Mouse (Mus musculus) CH12.LX (cell line): ENCODE measurements around the gene Ube2f. TPM values are rescaled to one million over a fixed set of nuclear protein-coding genes. Genes with fewer than 3 reads are reported as not detected.

Experiments
- DNase-seq: peaks from one replicate; pipeline ENCODE4 v3.0.0-alpha.2; 2013; ENCODE audit errors: extremely low read depth
- H3K27ac ChIP-seq: 2 replicates; pipeline ENCODE4 v1.5.1; 2012; ENCODE audit warnings: low read depth, mild to moderate bottlenecking, control low read depth, moderate library complexity; ENCODE audit not compliant: insufficient read depth
- H3K27me3 ChIP-seq: replicated peaks from 2 replicates; pipeline ENCODE3; 2012; ENCODE audit warnings: inconsistent platforms
- H3K36me3 ChIP-seq, 2 experiments: replicated peaks in 1 of 2; 2 replicates each; pipeline versions ENCODE3 to v1.6.1; 2012; ENCODE audit warnings: inconsistent platforms in 1 of 2, low read length in 1 of 2, mild to moderate bottlenecking in 1 of 2, mixed read lengths in 1 of 2, moderate library complexity in 1 of 2; ENCODE audit not compliant: control insufficient read depth in 1 of 2, insufficient read depth in 1 of 2
- H3K4me1 ChIP-seq, 2 experiments: 2 replicates each; pipeline ENCODE4 v1.6.1; 2012; ENCODE audit warnings: inconsistent platforms in 1 of 2, moderate library complexity in 1 of 2; ENCODE audit not compliant: insufficient read depth in 2 of 2, control insufficient read depth in 1 of 2
- H3K4me2 ChIP-seq: 2 replicates; pipeline ENCODE4 v1.6.1; 2012; ENCODE audit warnings: low read depth, mild to moderate bottlenecking, control low read depth; ENCODE audit not compliant: poor library complexity, insufficient read depth, severe bottlenecking
- H3K4me3 ChIP-seq, 3 experiments: fragments of 150-350 bp in 1 of 3; sonication (generic) in 1 of 3; replicated peaks in 1 of 3; 2 replicates each; pipeline versions ENCODE3 to v1.5.1; 2011 to 2012; ENCODE audit warnings: low read depth in 2 of 3, low read length in 2 of 3, mild to moderate bottlenecking in 2 of 3, moderate library complexity in 2 of 3, control low read depth in 1 of 3, improper control_type of control experiment in 1 of 3, inconsistent platforms in 1 of 3, mixed read lengths in 1 of 3; ENCODE audit not compliant: poor library complexity in 1 of 3
- H3K79me2 ChIP-seq: replicated peaks from 2 replicates; pipeline ENCODE4 v1.6.1; 2012; ENCODE audit warnings: mild to moderate bottlenecking, moderate library complexity; ENCODE audit not compliant: control insufficient read depth, poor library complexity, insufficient read depth, severe bottlenecking; ENCODE audit errors: extremely low read depth
- H3K9ac ChIP-seq: 2 replicates; pipeline ENCODE4 v1.6.1; 2012; ENCODE audit warnings: low read depth, mild to moderate bottlenecking, control low read depth, moderate library complexity; ENCODE audit not compliant: insufficient read depth
- H3K9me3 ChIP-seq: replicated peaks from 2 replicates; pipeline ENCODE3; 2012; ENCODE audit warnings: low read length, inconsistent platforms, mixed read lengths
- CHD1 ChIP-seq: IDR thresholded peaks from 2 replicates; pipeline ENCODE4 v1.6.1; 2012; ENCODE audit warnings: low read depth, low read length, improper control_type of control experiment, inconsistent platforms
- CHD2 ChIP-seq: IDR thresholded peaks from 2 replicates; pipeline ENCODE4 v1.6.1; 2011; ENCODE audit warnings: low read length, improper control_type of control experiment
- ELF1 ChIP-seq: IDR thresholded peaks from 2 replicates; pipeline ENCODE4 v1.6.1; 2014; ENCODE audit warnings: low read depth, mild to moderate bottlenecking, inconsistent platforms, low read length, improper control_type of control experiment
- EP300 ChIP-seq: IDR thresholded peaks from 2 replicates; pipeline ENCODE4 v1.6.1; 2011; ENCODE audit warnings: low read length, improper control_type of control experiment
- ETS1 ChIP-seq: conservative IDR thresholded peaks from 2 replicates; pipeline ENCODE4 v1.6.1; 2012; ENCODE audit warnings: low read depth, mild to moderate bottlenecking, inconsistent platforms, low read length, improper control_type of control experiment, moderate library complexity
- HCFC1 ChIP-seq: IDR thresholded peaks from 2 replicates; pipeline ENCODE4 v1.6.1; 2012; ENCODE audit warnings: low read depth, mild to moderate bottlenecking, inconsistent platforms, low read length, improper control_type of control experiment
- IRF4 ChIP-seq: IDR thresholded peaks from 2 replicates; pipeline ENCODE4 v1.6.1; 2014; ENCODE audit warnings: low read depth, mild to moderate bottlenecking, inconsistent platforms, low read length, improper control_type of control experiment
- JUND ChIP-seq: conservative IDR thresholded peaks from 2 replicates; pipeline ENCODE4 v1.6.1; 2011; ENCODE audit warnings: low read depth, low read length, improper control_type of control experiment
- MAX ChIP-seq: IDR thresholded peaks from 2 replicates; pipeline ENCODE4 v1.6.1; 2011; ENCODE audit warnings: low read length, improper control_type of control experiment
- MAZ ChIP-seq: IDR thresholded peaks from 2 replicates; pipeline ENCODE4 v1.6.1; 2012; ENCODE audit warnings: low read depth, mild to moderate bottlenecking, inconsistent platforms, low read length, improper control_type of control experiment, moderate library complexity
- NELFE ChIP-seq: IDR thresholded peaks from 2 replicates; pipeline ENCODE4 v1.6.1; 2011; ENCODE audit warnings: low read depth, low read length, improper control_type of control experiment
- NRF1 ChIP-seq: IDR thresholded peaks from 2 replicates; pipeline ENCODE4 v1.6.1; 2014; ENCODE audit warnings: low read depth, mild to moderate bottlenecking, inconsistent platforms, low read length, improper control_type of control experiment, moderate library complexity
- SIN3A ChIP-seq: IDR thresholded peaks from 2 replicates; pipeline ENCODE4 v1.6.1; 2012; ENCODE audit warnings: low read length, improper control_type of control experiment, inconsistent platforms
- TBP ChIP-seq: conservative IDR thresholded peaks from 2 replicates; pipeline ENCODE4 v1.6.1; 2011; ENCODE audit warnings: low read depth, low read length, improper control_type of control experiment
- UBTF ChIP-seq: IDR thresholded peaks from 2 replicates; pipeline ENCODE4 v1.6.1; 2012; ENCODE audit warnings: low read depth, mild to moderate bottlenecking, inconsistent platforms, low read length, improper control_type of control experiment, moderate library complexity
- ZC3H11A ChIP-seq: IDR thresholded peaks from 2 replicates; pipeline ENCODE4 v1.6.1; 2012; ENCODE audit warnings: low read depth, mild to moderate bottlenecking, inconsistent platforms, low read length, improper control_type of control experiment
- ZKSCAN1 ChIP-seq: IDR thresholded peaks from 2 replicates; pipeline ENCODE4 v1.6.1; 2012; ENCODE audit warnings: low read depth, inconsistent platforms, low read length, improper control_type of control experiment, borderline replicate concordance
- ZMIZ1 ChIP-seq: IDR thresholded peaks from 2 replicates; pipeline ENCODE4 v1.6.1; 2012; ENCODE audit warnings: low read depth, mild to moderate bottlenecking, inconsistent platforms, low read length, improper control_type of control experiment
- dilution Hi-C: fragments of 300-500 bp; cut with MboI; formaldehyde crosslinking; loops from 2 replicates; pipeline ENCODE4 v1.14.3; 2020; ENCODE audit warnings: low sequenced_read_pairs; ENCODE audit not compliant: extremely low pct_unique_long_range_greater_than_20kb, extremely low pct_ligation_motif_present
- in situ Hi-C: fragments of 300-500 bp; cut with MboI; formaldehyde crosslinking; loops from 3 replicates; pipeline ENCODE4 v1.14.3; 2019; ENCODE audit warnings: low sequenced_read_pairs, low pct_ligation_motif_present, low pct_unique_long_range_greater_than_20kb, mixed read lengths
- polyA plus RNA-seq: library from polyadenylated mRNA; unstranded; fragments of >175 nt; gene quantifications from 2 replicates; pipeline ENCODE4 v1.2.1, GENCODE M21; 2012; ENCODE audit warnings: low read depth; ENCODE audit not compliant: insufficient read length
- total RNA-seq, 2 experiments: library from RNA; depleted of rRNA; stranded (reverse); fragments of 300-350 nt in 1 of 2; fragments of >200 nt in 1 of 2; gene quantifications; 2 replicates each; pipeline ENCODE4 v1.2.3; 2012 to 2014

Gene Ube2f
- total and polyA plus RNA-seq, 3 experiments: 30.3 to 70.5 (median 58.1) TPM

- peak; percentile 29; the same call in 1 of the 2 replicates for TF ChIP-seq ZMIZ1
- TF ChIP-seq, all 38 proteins: peak for 22
Observed at GRCm38 (mm10) chr1:91249564-91250414, at the start of gene Ube2f (continued).

DNA sequence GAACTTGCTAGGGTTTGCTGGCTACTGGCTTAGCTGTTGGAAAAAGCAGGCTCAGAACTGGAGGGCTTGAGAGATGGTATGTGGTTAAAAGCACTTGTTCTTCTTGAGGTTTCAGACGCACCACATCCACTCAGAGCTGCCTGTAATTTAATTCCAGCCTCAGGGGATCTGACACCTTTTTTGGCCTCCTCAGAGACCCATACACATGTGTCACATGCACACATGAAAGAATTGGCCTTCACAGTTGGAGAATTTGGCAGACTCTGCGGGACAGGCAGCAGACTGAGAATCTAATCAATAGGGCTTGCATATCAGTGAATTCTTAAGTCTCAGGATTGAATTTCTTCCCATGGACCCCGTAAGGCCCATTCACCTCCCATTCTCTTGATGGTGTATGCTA is 49.0 kb upstream of the Ube2f start:
- in situ Hi-C loops: no loop called here
- Histone ChIP-seq H3K27ac (no peak overlapping the region), H3K9ac (no peak overlapping the region), H3K4me3 (no peak overlapping the region), H3K9me3 (no peaks in the 10 kb centered on the region), H3K79me2 (no peaks in the 10 kb centered on the region), H3K36me3 (no peaks in the 10 kb centered on the region), H3K4me1 (peaks cover 0 to 9% of the 10 kb centered on the region in 2 experiments; a peak in 1 of 4 replicates), H3K27me3 (no peaks in the 10 kb centered on the region), H3K4me2 (no peak overlapping the region)
- no peak for DNase-seq
- dilution Hi-C loops: no loop called here
- no peak for TF ChIP-seq JUND
- no peak for TF ChIP-seq NRF1
- no peak for TF ChIP-seq TBP
- no peak for TF ChIP-seq MAX
- TF ChIP-seq HCFC1: no peak
- TF ChIP-seq EP300: no peak
- TF ChIP-seq MAZ: no peak
- TF ChIP-seq UBTF: no peak

DNA sequence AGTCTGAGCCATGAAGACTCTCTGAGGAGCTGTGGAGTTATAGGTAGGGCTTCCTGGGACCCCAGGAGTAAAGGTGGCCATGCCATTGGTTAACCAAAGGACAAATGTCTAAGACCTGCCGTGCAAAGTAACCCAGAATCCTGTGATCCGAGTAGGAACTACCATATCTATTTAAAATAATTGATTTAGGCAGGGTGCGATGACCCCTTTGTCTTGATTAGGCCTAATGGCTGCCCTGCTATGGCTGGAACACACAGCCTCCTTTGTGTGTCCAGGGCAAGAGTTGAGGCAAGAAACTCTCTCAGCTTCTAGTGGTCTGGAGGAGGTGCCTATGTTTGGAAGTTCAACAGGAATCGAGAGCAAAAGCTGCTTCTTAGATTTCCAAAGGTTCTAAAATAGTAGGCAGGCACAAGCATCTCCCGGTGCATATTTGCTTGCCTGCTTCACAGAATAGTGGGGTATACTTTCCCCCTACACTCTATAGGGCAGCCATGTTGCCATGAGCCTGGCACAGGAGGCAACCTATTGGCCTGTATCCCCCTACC is 45.8 kb upstream of the Ube2f start:
- H3K9ac ChIP-seq: no peak overlapping the region
- H3K4me1 ChIP-seq: peaks cover 0 to 11% of the 10 kb centered on the region in 2 experiments; a peak in 2 of 4 replicates
- TF ChIP-seq ZMIZ1: no peak
- TF ChIP-seq ZKSCAN1: no peak
- TF ChIP-seq SIN3A: no peak
- TF ChIP-seq CHD1: no peak
- no peak for TF ChIP-seq TBP
- TF ChIP-seq EP300: no peak
- no peak for TF ChIP-seq MAZ
- TF ChIP-seq NELFE: no peak
- TF ChIP-seq ZC3H11A: no peak
- TF ChIP-seq ETS1: no peak
- TF ChIP-seq IRF4: no peak
- TF ChIP-seq CHD2: no peak
- no peak for TF ChIP-seq JUND
- no peak for TF ChIP-seq ELF1
- TF ChIP-seq UBTF: no peak
- no peak overlapping the region for H3K27ac ChIP-seq
- H3K79me2 ChIP-seq: no peaks in the 10 kb centered on the region
- peaks cover 1% of the 10 kb centered on the region for H3K9me3 ChIP-seq
- no peaks in the 10 kb centered on the region for H3K27me3 ChIP-seq
- in situ Hi-C loops (no loop called here), dilution Hi-C loops (no loop called here)
- H3K4me2 ChIP-seq: no peak overlapping the region
- H3K36me3 ChIP-seq: no peaks in the 10 kb centered on the region
- H3K4me3 ChIP-seq: no peak overlapping the region
- no peak for DNase-seq
